Mouse (Mus musculus): ENCODE measurements around the gene Slc9a5.

GRCm38 (mm10) chr8:105338992-105339391, 9.7 kb upstream of the Slc9a5 start:
- TF ChIP-seq GATA1 (IDR thresholded peaks at IDR 0.05; ENCODE audit: borderline replicate concordance, low read length) (no peak), CTCF (IDR thresholded peaks at IDR 0.05; ENCODE audit: low read depth, low read length) (no peak), TAL1 (conservative IDR thresholded peaks at IDR 0.05; ENCODE audit: low read depth, low read length) (no peak), POLR2AphosphoS5 (IDR thresholded peaks at IDR 0.05; ENCODE audit: insufficient replicate concordance, low read depth, low read length) (no peak), GATA2 (IDR thresholded peaks at IDR 0.05; ENCODE audit: borderline replicate concordance, low read depth, low read length) (no peak)

Data from G1E (cell line).